Mouse (Mus musculus): ENCODE data around the gene Rpl36a.

Rpl36a gene

GRCm38 (mm10) chrX:134600659-134601379 is 15.4 kb downstream of the Rpl36a start, which contains the start of the genes Gla and Hnrnph2:
Gla (minus strand) TSS chrX:134601125.
Hnrnph2 (plus strand) TSS chrX:134601179.
- DNase-seq = peak; percentile 84

GRCm38 (mm10) chrX:134601380-134602120 is 16.1 kb downstream of the Rpl36a start:
- DNase-seq = no peak

GRCm38 (mm10) chrX:134609472-134609871 is 24.0 kb downstream of the Rpl36a start:
- peak; percentile 20 for DNase-seq

- DNase-seq = no peak
Measured at GRCm38 (mm10) chrX:134610984-134611383, 25.5 kb downstream of the Rpl36a start.

- peak; percentile 40 for DNase-seq
Measured at GRCm38 (mm10) chrX:134612285-134612959, 27.0 kb downstream of the Rpl36a start.

GRCm38 (mm10) chrX:134614306-134614705 is 28.9 kb downstream of the Rpl36a start:
- no peak for DNase-seq

GRCm38 (mm10) chrX:134619695-134620094 is 34.2 kb downstream of the Rpl36a start:
- no peak for DNase-seq

GRCm38 (mm10) chrX:134620254-134620865 is 34.9 kb downstream of the Rpl36a start:
- DNase-seq = no peak

GRCm38 (mm10) chrX:134621685-134622084 is 36.2 kb downstream of the Rpl36a start:
- DNase-seq = no peak

GRCm38 (mm10) chrX:134623350-134623749 is 37.9 kb downstream of the Rpl36a start:
- no peak for DNase-seq

- no peak for DNase-seq
Measured at GRCm38 (mm10) chrX:134628200-134628599, 42.7 kb downstream of the Rpl36a start.

GRCm38 (mm10) chrX:134632710-134633109 is 47.3 kb downstream of the Rpl36a start:
- DNase-seq = no peak

GRCm38 (mm10) chrX:134635111-134635510 is 49.7 kb downstream of the Rpl36a start:
- DNase-seq = no peak

- DNase-seq = no peak
Measured at GRCm38 (mm10) chrX:134635860-134636259, 50.4 kb downstream of the Rpl36a start.

Data from cerebellum, adult 8-10 months (tissue).